Mouse (Mus musculus) intestine, embryonic 14.5 days (tissue): ENCODE measurements at regions not wholly inside any gene's neighbourhood (a gene's known extent, or its start where the extent isn't known, plus 50 kb on each side); places are given as distances from the start of the nearest gene placed in this dataset.
A peak's percentile ranks its signal among the peaks of the same experiment; 100 is the strongest.

Source experiments
- ATAC-seq: fragments of 200-750 bp; cut with Nextera tagmentation; replicated peaks from 2 replicates; pipeline ENCODE4 v1.8.0; 2017; ENCODE audit warnings: low read depth, moderate number of reproducible peaks, moderate TSS enrichment, moderate library complexity; ENCODE audit not compliant: low FRiP score, low TSS enrichment
- DNase-seq: peaks from one replicate; pipeline ENCODE4 v3.0.0-alpha.2; 2018; ENCODE audit warnings: low spot score
- H3K27ac ChIP-seq: fragments of 300-500 bp; sonication (generic); 2 replicates; pipeline ENCODE4 v1.5.1; 2014; ENCODE audit warnings: low read depth, mild to moderate bottlenecking, control low read depth
- H3K27me3 ChIP-seq: fragments of 300-500 bp; sonication (generic); replicated peaks from 2 replicates; pipeline ENCODE4 v1.6.1; 2014; ENCODE audit warnings: low read length, control low read depth; ENCODE audit not compliant: control insufficient read depth, insufficient read depth
- H3K36me3 ChIP-seq: fragments of 300-500 bp; sonication (generic); 2 replicates; pipeline ENCODE4 v1.6.1; 2014; ENCODE audit warnings: low read length, control low read depth; ENCODE audit not compliant: control insufficient read depth, insufficient read depth
- H3K4me1 ChIP-seq: fragments of 300-500 bp; sonication (generic); replicated peaks from 2 replicates; pipeline ENCODE4 v1.6.1; 2014; ENCODE audit warnings: low read length, control low read depth, mixed read lengths; ENCODE audit not compliant: control insufficient read depth, insufficient read depth
- H3K4me2 ChIP-seq: fragments of 300-500 bp; sonication (generic); 2 replicates; pipeline ENCODE4 v1.6.1; 2014; ENCODE audit warnings: low read length
- H3K4me3 ChIP-seq: fragments of 300-500 bp; sonication (generic); 2 replicates; pipeline ENCODE4 v1.5.1; 2014; ENCODE audit warnings: low read depth, low read length, control low read depth, mixed read lengths
- H3K9ac ChIP-seq: fragments of 300-500 bp; sonication (generic); 2 replicates; pipeline ENCODE4 v1.6.1; 2014; ENCODE audit warnings: mild to moderate bottlenecking, low read length
- H3K9me3 ChIP-seq: fragments of 300-500 bp; sonication (generic); 2 replicates; pipeline ENCODE4 v1.6.1; 2016; ENCODE audit warnings: low read length, control low read depth; ENCODE audit not compliant: control insufficient read depth
- WGBS: fragments of 180-500 bp; shearing (Covaris S2); extraction: QIAGEN DNeasy Blood & Tissue Kit; methylation state at CpG from one replicate; pipeline ENCODE4 v1.1.7; 2014; 5-methylcytosine and 5-hydroxymethylcytosine counted together

DNA sequence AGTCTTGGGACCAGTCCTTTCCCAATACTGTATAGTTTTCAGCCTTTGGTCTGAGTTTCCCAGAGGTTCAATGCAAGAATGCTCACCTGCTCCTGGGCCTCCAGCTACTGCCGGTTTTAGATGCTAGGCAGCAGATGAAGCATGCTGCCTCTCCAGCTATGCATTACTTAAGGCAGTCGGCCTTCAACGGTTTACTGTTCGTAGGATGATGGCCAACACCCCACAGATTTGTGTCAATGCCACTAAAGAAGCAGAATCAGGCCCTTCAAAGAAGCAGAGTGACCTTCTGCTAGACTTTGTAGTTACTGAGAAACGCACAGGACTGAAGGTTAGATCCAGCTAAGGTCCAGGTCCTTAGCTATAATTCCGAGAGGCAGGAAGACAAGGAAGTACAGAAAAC, 65.0 kb upstream of the Btg3 start:
- Histone ChIP-seq H3K36me3 (no peaks in the 10 kb centered on the region), H3K27me3 (no peaks in the 10 kb centered on the region), H3K9ac (no peak overlapping the region), H3K27ac (no peak overlapping the region), H3K4me3 (no peak overlapping the region), H3K9me3 (no peaks in the 10 kb centered on the region), H3K4me1 (no peaks in the 10 kb centered on the region), H3K4me2 (no peak overlapping the region)
- no peak for ATAC-seq
- no peak for DNase-seq
- 88% methylated on average over 6 of the region's 6 CpGs for WGBS

DNA sequence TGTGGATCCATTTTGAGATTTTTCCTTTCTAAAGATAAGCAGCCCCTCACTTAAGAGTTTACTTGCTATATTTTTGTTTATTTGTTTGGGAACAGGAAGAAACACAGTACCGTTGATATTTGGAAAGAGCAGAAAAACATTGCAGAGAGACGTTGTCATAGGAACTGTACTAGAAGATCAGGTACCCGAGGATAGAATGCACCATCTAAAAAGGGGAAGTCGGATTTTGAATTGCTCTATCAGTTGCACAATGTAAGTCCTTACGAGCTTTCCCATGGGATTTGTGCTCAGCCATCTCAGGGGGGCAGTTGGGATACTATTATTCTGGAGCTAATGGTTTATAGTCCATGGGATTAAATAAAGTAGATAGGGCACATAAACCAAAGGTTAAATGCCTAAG, 58.7 kb upstream of the Btg3 start:
- Histone ChIP-seq H3K9ac (no peak overlapping the region), H3K4me2 (no peak overlapping the region), H3K4me1 (no peaks in the 10 kb centered on the region), H3K9me3 (no peaks in the 10 kb centered on the region), H3K4me3 (no peak overlapping the region), H3K27ac (no peak overlapping the region), H3K36me3 (no peaks in the 10 kb centered on the region), H3K27me3 (no peaks in the 10 kb centered on the region)
- DNase-seq = no peak
- WGBS = 83% methylated on average over 5 of the region's 5 CpGs
- no peak for ATAC-seq

DNA sequence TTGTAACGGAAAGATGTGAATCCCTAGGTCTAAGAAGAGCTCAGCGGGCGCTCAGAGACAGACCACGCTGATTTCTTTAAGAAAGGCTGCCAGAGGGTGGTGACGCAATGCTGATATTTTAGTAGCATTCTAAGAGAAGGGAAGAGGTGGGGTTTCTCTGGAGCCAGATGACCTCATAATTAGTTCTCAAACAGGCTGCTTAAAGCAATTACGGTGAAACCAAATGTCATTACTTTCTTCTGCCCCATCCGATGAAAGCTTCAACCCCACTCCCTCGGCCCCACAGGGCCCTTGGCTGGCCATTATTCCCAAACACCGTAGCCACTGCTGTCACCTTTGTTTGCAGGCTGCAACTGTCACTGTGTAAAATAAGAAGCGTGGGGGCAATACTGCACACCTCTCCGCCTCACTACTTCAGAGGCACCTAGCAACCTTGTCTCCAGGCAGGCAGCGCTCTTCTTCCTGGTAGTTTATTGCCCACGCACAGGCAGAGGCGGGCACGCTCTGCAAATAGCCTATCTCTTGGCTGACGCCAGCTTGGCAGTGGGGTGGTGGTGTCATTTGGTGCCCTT, 50.6 kb upstream of the Btg3 start:
- H3K9ac ChIP-seq = no peak overlapping the region
- no peaks in the 10 kb centered on the region for H3K36me3 ChIP-seq
- peak; percentile 73; the same call in 1 of the 2 replicates for ATAC-seq
- WGBS = 32% methylated on average over 16 of the region's 16 CpGs
- DNase-seq = peak; percentile 53
- no peak overlapping the region for H3K27ac ChIP-seq
- no peak overlapping the region; the same call in 1 of the 2 replicates for H3K4me3 ChIP-seq
- H3K4me1 ChIP-seq = no peaks in the 10 kb centered on the region
- H3K4me2 ChIP-seq = peak overlapping the region; percentile 40
- H3K27me3 ChIP-seq = no peaks in the 10 kb centered on the region
- no peaks in the 10 kb centered on the region for H3K9me3 ChIP-seq
